Mouse (Mus musculus) ES-Bruce4 (cell line): ENCODE measurements around the gene Gnb2. TPM values are rescaled to one million over a fixed set of nuclear protein-coding genes. Genes with fewer than 3 reads are reported as not detected.
A peak's percentile ranks its signal among the peaks of the same experiment; 100 is the strongest.

Experiments
- H3K27ac ChIP-seq: 2 replicates; pipeline ENCODE4 v1.5.1; 2012; ENCODE audit warnings: low read length, inconsistent platforms; ENCODE audit not compliant: insufficient read depth
- H3K27me3 ChIP-seq: 2 replicates; pipeline ENCODE4 v1.6.1; 2012; ENCODE audit warnings: mild to moderate bottlenecking, low read length, inconsistent platforms; ENCODE audit not compliant: control insufficient read depth, poor library complexity, insufficient read depth, severe bottlenecking
- H3K36me3 ChIP-seq: 2 replicates; pipeline ENCODE4 v1.6.1; 2012; ENCODE audit warnings: inconsistent platforms, mild to moderate bottlenecking, low read length, moderate library complexity; ENCODE audit not compliant: control insufficient read depth, poor library complexity, insufficient read depth, severe bottlenecking
- H3K4me1 ChIP-seq: one replicate; pipeline ENCODE4 v1.8.1; 2011; ENCODE audit warnings: low read length; ENCODE audit not compliant: control insufficient read depth, insufficient read depth
- H3K4me3 ChIP-seq: 2 replicates; pipeline ENCODE4 v1.5.1; 2011; ENCODE audit warnings: low read depth, mild to moderate bottlenecking, low read length
- H3K9ac ChIP-seq: 2 replicates; pipeline ENCODE4 v1.6.1; 2012; ENCODE audit warnings: low read depth, mild to moderate bottlenecking, inconsistent platforms; ENCODE audit not compliant: poor library complexity, severe bottlenecking
- H3K9me3 ChIP-seq: replicated peaks from 2 replicates; pipeline ENCODE4 v1.6.1; 2012; ENCODE audit warnings: mild to moderate bottlenecking, low read length, inconsistent platforms; ENCODE audit not compliant: control insufficient read depth, poor library complexity, insufficient read depth, severe bottlenecking
- CTCF ChIP-seq: IDR thresholded peaks from one replicate; pipeline ENCODE4 v1.8.1; 2011; ENCODE audit warnings: low read depth, low read length
- EP300 ChIP-seq: IDR thresholded peaks from 2 replicates; pipeline ENCODE4 v1.6.1; 2011; ENCODE audit warnings: low read depth, low read length; ENCODE audit not compliant: insufficient read depth
- POLR2A ChIP-seq: IDR thresholded peaks from one replicate; pipeline ENCODE4 v1.8.1; 2011; ENCODE audit warnings: low read length; ENCODE audit not compliant: insufficient read depth
- polyA plus RNA-seq: library from polyadenylated mRNA; stranded (reverse); fragments of >200 nt; gene quantifications from 2 replicates; pipeline ENCODE4 v1.2.4, GENCODE M21; 2011; ENCODE audit warnings: low read depth; ENCODE audit not compliant: missing spikeins, insufficient read depth, insufficient read length

The Gnb2 gene
- polyA plus RNA-seq, 1 experiment: 208 TPM

GRCm38 (mm10) chr5:137502667-137503110 lies 30.6 kb downstream of the Gnb2 start:
- Histone ChIP-seq H3K9me3 (no peaks in the 10 kb centered on the region), H3K27me3 (no peaks in the 10 kb centered on the region), H3K9ac (peak overlapping the region; percentile 76), H3K4me3 (peak overlapping the region; percentile 76), H3K36me3 (no peaks in the 10 kb centered on the region), H3K4me1 (no peaks in the 10 kb centered on the region), H3K27ac (peak overlapping the region; percentile 54)
- TF ChIP-seq EP300 (no peak), CTCF (peak; percentile 54), POLR2A (peak; percentile 43)

- Histone ChIP-seq H3K9ac (peak within 1 kb of the TSS; percentile 76), H3K4me3 (peak within 1 kb of the TSS; percentile 98), H3K27me3 (no peaks in the 10 kb centered on the region), H3K9me3 (no peaks in the 10 kb centered on the region), H3K4me1 (no peaks in the 10 kb centered on the region), H3K36me3 (no peaks in the 10 kb centered on the region), H3K27ac (peak within 1 kb of the TSS; percentile 88)
- TF ChIP-seq POLR2A: peak; percentile 31
- 0 out of 2 replicates have a peak, but pooled peaks have one; percentile 4 for TF ChIP-seq EP300
- peak; percentile 66 for TF ChIP-seq CTCF
Measured at GRCm38 (mm10) chr5:137501709-137502666, 31.3 kb downstream of the Gnb2 start, which contains the start of gene Pop7. Gene Pop7, minus strand, starts transcription at chr5:137502518.

GRCm38 (mm10) chr5:137500186-137500585 lies 33.1 kb downstream of the Gnb2 start:
- Histone ChIP-seq H3K9me3 (no peaks in the 10 kb centered on the region), H3K27me3 (no peaks in the 10 kb centered on the region), H3K27ac (no peak overlapping the region), H3K4me3 (no peak overlapping the region), H3K9ac (peak overlapping the region; percentile 76; the same call in 1 of the 2 replicates), H3K36me3 (no peaks in the 10 kb centered on the region), H3K4me1 (no peaks in the 10 kb centered on the region)
- TF ChIP-seq POLR2A (no peak), CTCF (no peak), EP300 (no peak)

- Histone ChIP-seq H3K9me3 (no peaks in the 10 kb centered on the region), H3K4me1 (no peaks in the 10 kb centered on the region), H3K27me3 (no peaks in the 10 kb centered on the region), H3K36me3 (no peaks in the 10 kb centered on the region), H3K4me3 (no peak overlapping the region), H3K27ac (no peak overlapping the region), H3K9ac (no peak overlapping the region)
- no peak for TF ChIP-seq CTCF
- TF ChIP-seq EP300: no peak
- no peak for TF ChIP-seq POLR2A
Measured at GRCm38 (mm10) chr5:137493831-137494230, 39.5 kb downstream of the Gnb2 start.

- no peaks in the 10 kb centered on the region for H3K9me3 ChIP-seq
- no peak overlapping the region for H3K4me3 ChIP-seq
- H3K9ac ChIP-seq: no peak overlapping the region
- no peaks in the 10 kb centered on the region for H3K36me3 ChIP-seq
- no peak overlapping the region for H3K27ac ChIP-seq
- H3K27me3 ChIP-seq: no peaks in the 10 kb centered on the region
- no peak for TF ChIP-seq CTCF
- no peak for TF ChIP-seq POLR2A
- no peak for TF ChIP-seq EP300
- H3K4me1 ChIP-seq: no peaks in the 10 kb centered on the region
Measured at GRCm38 (mm10) chr5:137491559-137491958, 41.8 kb downstream of the Gnb2 start.

GRCm38 (mm10) chr5:137487616-137488015 lies 45.7 kb downstream of the Gnb2 start:
- Histone ChIP-seq H3K27me3 (no peaks in the 10 kb centered on the region), H3K4me1 (no peaks in the 10 kb centered on the region), H3K4me3 (no peak overlapping the region), H3K27ac (no peak overlapping the region), H3K36me3 (no peaks in the 10 kb centered on the region), H3K9ac (no peak overlapping the region), H3K9me3 (no peaks in the 10 kb centered on the region)
- TF ChIP-seq CTCF (no peak), POLR2A (no peak), EP300 (no peak)
